Mouse (Mus musculus): ENCODE measurements around the gene Atf5. TPM values are rescaled to one million over a fixed set of nuclear protein-coding genes. Genes with fewer than 3 reads are reported as not detected.

The Atf5 gene
- polyA plus RNA-seq (2015; fragmentation: Nextera tagmentation; extraction: Ambion mirVana): 2.7 and 2.9 TPM in 2 replicates

GRCm38 (mm10) chr7:44816470-44817021 is at the start of gene Atf5:
TSS of gene Atf5 (minus strand) at chr7:44816658.
- peak within 1 kb of the TSS; percentile 82 for H3K4me3 ChIP-seq (ENCODE audit: low read length)
- no peaks in the 10 kb centered on the region for H3K27me3 ChIP-seq (replicated peaks; ENCODE audit: control insufficient read depth, insufficient read depth, low read length)
- peaks cover 32% of the 10 kb centered on the region for H3K4me1 ChIP-seq (ENCODE audit: control insufficient read depth, insufficient read depth, low read depth, low read length)
- peak; percentile 37 for ATAC-seq
- no peaks in the 10 kb centered on the region for H3K9me3 ChIP-seq (ENCODE audit: control insufficient read depth, low read length)
- H3K9ac ChIP-seq (ENCODE audit: low read depth, low read length): peak within 1 kb of the TSS; percentile 89
- under 1% methylated on average over 30 of the region's 57 CpGs for WGBS
- H3K27ac ChIP-seq (ENCODE audit: low read depth, low read length): peak within 1 kb of the TSS; percentile 91
- H3K4me2 ChIP-seq (ENCODE audit: low read length): peak within 1 kb of the TSS; percentile 61
- H3K36me3 ChIP-seq (ENCODE audit: control insufficient read depth, insufficient read depth, low read length): no peaks in the 10 kb centered on the region

GRCm38 (mm10) chr7:44864595-44865542 is 48.4 kb upstream of the Atf5 start:
- no peak for ATAC-seq
- Histone ChIP-seq H3K27ac (ENCODE audit: low read depth, low read length) (peak overlapping the region; percentile 20; the same call in 1 of the 2 replicates), H3K4me2 (ENCODE audit: low read length) (no peak overlapping the region), H3K9ac (ENCODE audit: low read depth, low read length) (peak overlapping the region; percentile 3; the same call in 1 of the 2 replicates), H3K9me3 (ENCODE audit: control insufficient read depth, low read length) (no peaks in the 10 kb centered on the region), H3K4me3 (ENCODE audit: low read length) (no peak overlapping the region), H3K36me3 (ENCODE audit: control insufficient read depth, insufficient read depth, low read length) (peaks cover 36% of the 10 kb centered on the region), H3K4me1 (ENCODE audit: control insufficient read depth, insufficient read depth, low read depth, low read length) (peaks cover 46% of the 10 kb centered on the region), H3K27me3 (replicated peaks; ENCODE audit: control insufficient read depth, insufficient read depth, low read length) (no peaks in the 10 kb centered on the region)
- 78% methylated on average over 23 of the region's 24 CpGs for WGBS

- H3K36me3 ChIP-seq (ENCODE audit: control insufficient read depth, insufficient read depth, low read length): peaks cover 36% of the 10 kb centered on the region
- WGBS: 85% methylated on average over 11 of the region's 11 CpGs
Measured at GRCm38 (mm10) chr7:44863982-44864494, 47.6 kb upstream of the Atf5 start.

DNA sequence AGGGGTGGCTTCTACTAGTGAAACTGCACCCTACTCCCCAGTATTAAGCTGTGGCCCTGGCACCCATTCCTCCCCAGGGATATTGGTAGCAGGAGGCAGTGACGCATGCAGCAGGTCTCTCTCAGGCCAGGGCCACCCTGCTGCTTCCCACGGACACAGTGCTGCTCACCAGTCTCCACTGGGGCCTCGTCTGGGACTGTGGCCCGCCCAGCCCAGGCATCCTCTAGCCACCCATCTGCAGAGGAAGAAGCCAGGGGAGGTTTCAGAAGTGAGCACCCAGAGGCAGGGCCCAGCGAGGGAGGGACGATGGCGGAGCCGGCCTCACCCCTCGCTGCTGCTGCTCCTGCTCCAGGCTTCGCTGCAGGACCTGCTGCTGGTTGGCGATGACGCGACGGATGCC is 46.8 kb upstream of the Atf5 start:
- peaks cover 47% of the 10 kb centered on the region for H3K4me1 ChIP-seq (ENCODE audit: control insufficient read depth, insufficient read depth, low read depth, low read length)
- H3K9me3 ChIP-seq (ENCODE audit: control insufficient read depth, low read length): no peaks in the 10 kb centered on the region
- H3K4me3 ChIP-seq (ENCODE audit: low read length): no peak overlapping the region
- no peak overlapping the region for H3K9ac ChIP-seq (ENCODE audit: low read depth, low read length)
- peaks cover 36% of the 10 kb centered on the region for H3K36me3 ChIP-seq (ENCODE audit: control insufficient read depth, insufficient read depth, low read length)
- H3K4me2 ChIP-seq (ENCODE audit: low read length): no peak overlapping the region
- no peaks in the 10 kb centered on the region for H3K27me3 ChIP-seq (replicated peaks; ENCODE audit: control insufficient read depth, insufficient read depth, low read length)
- no peak for ATAC-seq
- 88% methylated on average over 14 of the region's 14 CpGs for WGBS
- H3K27ac ChIP-seq (ENCODE audit: low read depth, low read length): no peak overlapping the region

More at GRCm38 (mm10) chr7:44863982-44864494, 47.6 kb upstream of the Atf5 start:
- no peak for ATAC-seq
- Histone ChIP-seq H3K9ac (ENCODE audit: low read depth, low read length) (no peak overlapping the region; the same call in 1 of the 2 replicates), H3K9me3 (ENCODE audit: control insufficient read depth, low read length) (no peaks in the 10 kb centered on the region), H3K27ac (ENCODE audit: low read depth, low read length) (no peak overlapping the region), H3K27me3 (replicated peaks; ENCODE audit: control insufficient read depth, insufficient read depth, low read length) (no peaks in the 10 kb centered on the region), H3K4me2 (ENCODE audit: low read length) (no peak overlapping the region), H3K4me1 (ENCODE audit: control insufficient read depth, insufficient read depth, low read depth, low read length) (peaks cover 46% of the 10 kb centered on the region), H3K4me3 (ENCODE audit: low read length) (no peak overlapping the region)

DNA sequence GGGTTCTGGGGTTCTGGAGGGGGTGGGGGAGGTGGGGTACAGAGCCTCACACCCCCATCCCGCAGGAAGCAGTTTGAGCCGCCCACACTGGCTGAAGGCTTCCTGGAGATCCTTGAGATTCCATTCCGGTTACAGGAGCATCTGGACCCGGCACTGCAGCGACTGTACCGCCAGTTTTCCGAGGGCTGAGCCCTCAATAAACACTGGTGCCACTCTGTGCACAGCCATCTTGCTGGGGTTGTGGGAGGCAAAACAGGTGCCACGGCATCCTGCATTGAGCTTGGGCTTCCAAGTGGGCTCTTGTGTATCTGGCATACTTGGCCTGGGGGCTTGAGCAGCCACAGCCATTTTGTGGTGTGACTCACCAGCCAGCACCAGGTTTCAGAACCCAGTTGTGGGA is 46.0 kb upstream of the Atf5 start:
- Histone ChIP-seq H3K4me1 (ENCODE audit: control insufficient read depth, insufficient read depth, low read depth, low read length) (peaks cover 44% of the 10 kb centered on the region), H3K36me3 (ENCODE audit: control insufficient read depth, insufficient read depth, low read length) (peaks cover 36% of the 10 kb centered on the region)

DNA sequence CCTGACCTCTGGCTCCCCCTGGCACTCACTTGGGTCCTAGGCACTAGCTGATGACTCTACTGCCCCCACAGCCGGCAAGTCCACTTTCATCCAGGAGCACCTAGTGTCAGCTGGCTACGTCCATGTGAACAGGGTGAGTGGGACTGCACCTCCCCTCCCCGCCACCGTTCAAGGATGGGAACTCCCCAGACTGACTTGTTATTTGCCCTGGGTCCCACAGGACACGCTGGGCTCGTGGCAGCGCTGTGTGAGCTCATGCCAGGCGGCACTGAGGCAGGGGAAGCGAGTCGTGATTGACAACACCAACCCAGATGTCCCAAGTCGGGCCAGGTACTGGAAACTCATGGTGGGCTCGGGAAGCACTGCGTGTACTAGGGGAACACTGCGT is 45.0 kb upstream of the Atf5 start:
- Histone ChIP-seq H3K4me1 (ENCODE audit: control insufficient read depth, insufficient read depth, low read depth, low read length) (peaks cover 37% of the 10 kb centered on the region), H3K4me3 (ENCODE audit: low read length) (no peak overlapping the region), H3K9me3 (ENCODE audit: control insufficient read depth, low read length) (no peaks in the 10 kb centered on the region), H3K27me3 (replicated peaks; ENCODE audit: control insufficient read depth, insufficient read depth, low read length) (no peaks in the 10 kb centered on the region), H3K36me3 (ENCODE audit: control insufficient read depth, insufficient read depth, low read length) (peaks cover 36% of the 10 kb centered on the region), H3K4me2 (ENCODE audit: low read length) (no peak overlapping the region), H3K27ac (ENCODE audit: low read depth, low read length) (no peak overlapping the region), H3K9ac (ENCODE audit: low read depth, low read length) (no peak overlapping the region)
- ATAC-seq: no peak
- 78% methylated on average over 14 of the region's 14 CpGs for WGBS

More for the DNA sequence above, 46.0 kb upstream of the Atf5 start:
- no peaks in the 10 kb centered on the region for H3K27me3 ChIP-seq (replicated peaks; ENCODE audit: control insufficient read depth, insufficient read depth, low read length)
- no peak overlapping the region for H3K4me2 ChIP-seq (ENCODE audit: low read length)
- no peak overlapping the region for H3K4me3 ChIP-seq (ENCODE audit: low read length)
- no peak overlapping the region for H3K27ac ChIP-seq (ENCODE audit: low read depth, low read length)
- H3K9ac ChIP-seq (ENCODE audit: low read depth, low read length): no peak overlapping the region
- no peak for ATAC-seq
- no peaks in the 10 kb centered on the region for H3K9me3 ChIP-seq (ENCODE audit: control insufficient read depth, low read length)
- WGBS: 89% methylated on average over 8 of the region's 8 CpGs

GRCm38 (mm10) chr7:44860576-44861428 is 44.3 kb upstream of the Atf5 start:
- no peak overlapping the region for H3K4me2 ChIP-seq (ENCODE audit: low read length)
- 0 out of 2 replicates have a peak overlapping the region, but pooled peaks have one; percentile 23 for H3K27ac ChIP-seq (ENCODE audit: low read depth, low read length)
- no peak overlapping the region for H3K4me3 ChIP-seq (ENCODE audit: low read length)
- 60% methylated on average over 22 of the region's 22 CpGs for WGBS
- H3K9ac ChIP-seq (ENCODE audit: low read depth, low read length): peak overlapping the region; percentile 43
- peaks cover 36% of the 10 kb centered on the region for H3K36me3 ChIP-seq (ENCODE audit: control insufficient read depth, insufficient read depth, low read length)
- no peaks in the 10 kb centered on the region for H3K9me3 ChIP-seq (ENCODE audit: control insufficient read depth, low read length)
- no peaks in the 10 kb centered on the region for H3K27me3 ChIP-seq (replicated peaks; ENCODE audit: control insufficient read depth, insufficient read depth, low read length)
- H3K4me1 ChIP-seq (ENCODE audit: control insufficient read depth, insufficient read depth, low read depth, low read length): peaks cover 33% of the 10 kb centered on the region
- peak; percentile 35; the same call in 1 of the 2 replicates for ATAC-seq

DNA sequence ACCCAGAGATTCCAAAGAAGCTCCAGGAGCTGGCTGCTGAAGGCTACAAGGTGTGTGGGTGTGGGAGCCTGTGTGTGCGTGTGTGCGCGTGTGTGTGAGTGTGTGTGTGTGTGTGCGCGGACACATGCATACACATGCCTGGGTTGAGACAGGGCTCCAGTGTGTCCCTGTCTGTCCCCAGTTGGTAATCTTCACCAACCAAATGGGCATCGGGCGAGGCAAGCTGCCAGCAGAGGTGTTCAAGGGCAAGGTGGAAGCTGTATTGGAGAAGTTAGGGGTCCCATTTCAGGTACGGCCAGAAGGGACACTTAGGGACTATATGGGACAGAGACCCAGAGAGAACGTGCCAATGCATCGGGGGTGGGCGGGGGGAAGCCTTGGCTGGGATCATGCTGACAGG is 43.4 kb upstream of the Atf5 start:
- Histone ChIP-seq H3K9me3 (ENCODE audit: control insufficient read depth, low read length) (no peaks in the 10 kb centered on the region), H3K4me3 (ENCODE audit: low read length) (no peak overlapping the region), H3K27me3 (replicated peaks; ENCODE audit: control insufficient read depth, insufficient read depth, low read length) (no peaks in the 10 kb centered on the region), H3K4me2 (ENCODE audit: low read length) (no peak overlapping the region), H3K9ac (ENCODE audit: low read depth, low read length) (no peak overlapping the region), H3K4me1 (ENCODE audit: control insufficient read depth, insufficient read depth, low read depth, low read length) (peaks cover 25% of the 10 kb centered on the region), H3K27ac (ENCODE audit: low read depth, low read length) (no peak overlapping the region), H3K36me3 (ENCODE audit: control insufficient read depth, insufficient read depth, low read length) (peaks cover 33% of the 10 kb centered on the region)
- WGBS: 92% methylated on average over 11 of the region's 11 CpGs
- ATAC-seq: no peak

All from hindbrain, embryonic 16.5 days (tissue).